Mouse (Mus musculus) mouse embryonic stem cell (cell line): ENCODE measurements around the gene Snph.

ENCODE experiments used
- in situ Hi-C, 2 experiments: fragments of 300-500 bp; cut with MboI; formaldehyde crosslinking; loops; 1 replicate in 1 of 2; 3 replicates in 1 of 2; pipeline ENCODE4 v1.14.3; 2019 to 2020; ENCODE audit warnings: low sequenced_read_pairs in 2 of 2, low pct_unique_long_range_greater_than_20kb in 1 of 2, mixed read lengths in 1 of 2; ENCODE audit not compliant: unreplicated experiment in 1 of 2

The Snph gene

DNA sequence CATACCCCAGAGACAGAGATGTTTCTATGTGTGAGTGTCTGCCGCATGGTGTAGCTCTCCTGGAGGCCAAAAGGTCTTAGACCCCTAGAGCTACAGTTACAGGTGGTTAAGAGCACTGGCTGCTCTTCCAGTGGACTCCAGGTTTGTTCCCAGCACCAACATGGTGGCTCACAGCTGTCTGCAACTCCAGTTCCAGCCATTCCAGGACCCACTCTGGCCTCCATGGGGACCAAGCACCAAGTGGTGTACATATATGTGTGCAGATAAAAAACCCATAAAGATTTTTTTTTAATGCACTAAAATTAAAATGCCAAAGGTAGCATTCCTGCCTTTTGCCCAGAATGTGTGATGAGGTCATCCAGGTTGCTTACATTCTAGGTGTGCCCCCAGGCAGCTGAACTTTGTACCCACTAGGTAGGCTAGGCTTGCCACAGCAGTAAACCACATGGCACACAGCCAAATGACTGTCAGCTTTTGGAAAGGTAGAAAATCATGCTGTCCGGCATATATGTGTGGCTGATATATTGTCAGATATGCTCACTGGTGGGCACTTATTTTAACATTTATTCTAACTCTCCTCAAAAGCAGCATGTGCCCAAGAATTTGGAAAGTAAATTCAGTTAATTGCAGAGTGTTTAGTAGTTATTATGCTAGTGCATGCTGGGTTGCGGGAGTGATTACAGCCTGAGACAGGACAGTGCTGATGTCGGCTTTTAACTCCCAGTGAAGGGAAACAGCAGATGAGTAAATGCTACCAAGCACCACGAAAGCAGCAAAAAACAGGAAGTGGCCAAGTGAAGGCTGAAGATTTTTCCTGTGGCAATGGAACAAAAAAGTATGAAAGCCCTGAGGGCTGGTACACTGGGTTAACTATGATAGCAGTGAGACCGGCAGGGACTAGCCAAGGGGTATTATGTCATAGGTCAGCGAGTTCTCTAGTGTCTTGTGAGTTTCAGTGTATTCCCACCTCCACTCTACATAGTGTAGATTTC lies 69.2 kb downstream of the Snph start:
- in situ Hi-C loops: no loop called here

DNA sequence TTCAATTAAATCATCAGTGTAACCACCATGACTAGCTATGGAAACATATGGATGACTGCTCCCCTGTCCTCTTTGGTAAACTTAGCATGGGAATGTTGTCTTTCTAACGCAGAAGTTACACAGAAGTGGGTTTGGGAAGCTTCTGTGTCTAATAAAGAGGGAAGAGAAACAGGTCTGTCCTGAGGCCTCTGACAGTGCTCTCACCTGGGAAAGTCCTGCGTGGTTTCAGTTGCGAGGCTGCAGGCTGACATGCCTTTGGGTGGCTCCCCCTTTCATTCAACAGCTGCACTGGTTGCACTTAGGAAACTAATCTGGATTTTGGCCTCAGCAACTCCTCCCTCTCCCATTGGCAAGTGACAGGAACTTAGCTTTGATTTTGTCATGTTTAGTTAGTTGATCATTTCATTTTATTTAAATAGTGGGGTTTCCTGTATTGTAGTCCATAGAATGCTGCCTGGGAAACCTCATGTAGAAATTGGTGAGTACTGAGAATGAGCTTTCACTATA lies 82.7 kb downstream of the Snph start:
- in situ Hi-C loops: no loop called here

DNA sequence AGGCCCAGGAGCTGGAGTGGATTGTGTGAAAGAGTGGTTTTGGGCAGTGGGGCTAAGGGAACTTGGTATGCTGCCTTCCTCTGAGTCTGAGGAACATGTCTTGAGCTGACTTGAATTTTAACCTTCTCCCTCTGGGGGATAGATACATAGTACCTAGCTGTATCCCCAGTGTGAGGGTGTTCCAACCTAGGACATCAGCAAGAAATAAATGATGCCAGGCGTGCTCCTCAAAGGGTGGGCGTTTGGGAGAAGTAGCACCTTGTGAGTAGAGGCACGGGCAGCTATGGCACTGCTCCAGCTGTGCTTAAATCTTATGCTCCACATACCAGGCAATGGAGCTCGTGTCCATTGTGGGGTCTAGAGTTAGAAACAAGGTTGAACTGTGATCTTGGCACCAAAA lies 85.8 kb downstream of the Snph start:
- in situ Hi-C loops: no loop called here

DNA sequence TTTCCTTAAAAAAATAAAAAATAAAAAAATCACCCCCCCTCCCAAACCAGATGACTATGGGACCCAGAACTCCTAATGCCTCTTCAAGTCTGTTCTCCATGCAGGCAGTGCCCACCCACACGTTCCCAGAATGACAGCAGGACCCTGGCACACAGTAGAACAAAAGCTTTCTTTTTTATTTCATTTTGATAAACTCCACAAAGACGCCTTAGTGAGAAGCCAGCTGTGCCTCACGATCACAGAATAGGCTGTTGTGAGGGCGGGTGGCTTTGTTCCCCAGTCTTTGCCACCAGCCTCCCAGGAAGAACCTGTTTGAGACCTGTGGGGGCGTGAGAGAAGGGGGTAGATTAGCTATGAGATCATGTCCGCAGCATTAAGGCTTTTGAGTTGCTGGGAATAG lies 87.7 kb downstream of the Snph start:
- in situ Hi-C loops: no loop called here

DNA sequence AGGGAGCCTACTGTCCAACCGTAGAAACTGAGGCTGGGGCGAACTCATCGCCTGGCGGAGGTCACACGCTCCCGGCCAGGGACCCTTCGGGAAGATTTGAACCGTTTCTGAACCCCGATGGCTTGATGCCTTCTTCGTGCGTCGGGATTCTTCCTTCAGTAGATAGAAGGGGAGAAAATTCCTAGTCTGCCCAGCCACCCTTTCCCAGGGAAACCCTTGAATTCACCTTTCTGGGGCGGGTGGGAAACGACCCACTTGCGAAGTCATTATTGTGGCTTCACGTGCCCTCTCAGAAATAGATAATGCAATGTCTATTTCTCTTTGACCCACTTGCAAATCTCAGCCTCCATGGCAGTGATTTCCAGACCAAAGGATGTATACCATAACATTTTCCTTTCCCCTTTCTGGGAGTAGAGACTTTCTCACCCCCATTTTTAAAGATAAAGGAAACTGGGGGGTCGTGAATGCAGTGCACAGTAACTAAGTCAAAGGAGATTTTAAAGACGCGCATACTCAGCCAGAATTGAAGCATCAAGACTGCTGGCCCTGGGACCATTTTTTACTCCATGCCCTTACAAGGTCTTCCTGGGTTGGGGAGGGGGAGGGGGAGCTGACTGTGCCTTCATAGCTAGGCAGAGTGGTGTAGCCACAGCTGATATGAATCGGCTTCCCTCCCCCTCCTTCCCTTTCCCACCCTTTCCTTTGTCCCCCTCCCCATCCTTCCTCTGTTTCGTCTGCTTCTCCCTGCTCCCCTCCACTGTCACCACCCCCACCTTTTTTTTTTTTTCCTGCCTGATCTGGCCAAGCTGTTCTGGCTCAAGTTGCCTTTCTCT lies 89.1 kb downstream of the Snph start:
- in situ Hi-C loops: no loop called here

DNA sequence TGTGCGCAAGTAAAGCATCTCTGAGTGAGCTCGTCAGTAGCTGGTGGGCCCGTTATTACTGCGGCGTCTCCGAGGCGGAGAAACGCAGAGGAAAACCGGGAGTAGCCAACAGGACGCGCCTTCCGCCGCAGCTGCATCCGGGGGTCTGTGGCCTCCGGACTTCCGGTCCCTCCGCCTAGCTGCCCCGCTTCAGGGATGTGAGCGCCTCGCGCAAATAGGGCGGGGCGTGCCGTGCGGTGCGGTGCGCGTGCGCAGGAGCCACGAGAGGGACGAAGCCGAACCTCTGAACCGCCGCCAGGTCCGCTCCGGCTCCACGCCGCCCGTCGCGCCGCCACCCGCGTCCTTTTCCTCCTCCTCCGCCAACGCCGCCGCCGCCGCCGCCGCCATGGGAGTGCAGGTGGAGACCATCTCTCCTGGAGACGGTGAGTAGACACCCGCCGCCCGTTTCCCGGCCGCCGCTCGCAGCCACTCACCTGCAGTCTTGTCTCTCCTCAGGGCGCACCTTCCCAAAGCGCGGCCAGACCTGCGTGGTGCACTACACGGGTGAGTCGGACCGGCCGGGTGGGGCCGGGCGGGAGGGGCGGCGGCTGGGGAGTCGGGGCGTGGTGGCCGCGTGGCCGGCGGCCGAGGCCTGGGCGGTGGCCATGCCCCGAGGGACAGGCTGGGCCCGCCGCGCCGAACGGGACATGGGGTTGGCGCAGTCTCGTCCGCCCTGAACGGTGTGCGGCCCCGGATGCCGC lies 89.9 kb downstream of the Snph start, which contains the start of gene Fkbp1a:
Gene Fkbp1a (plus strand): TSS at position 161 of the 740 bp plus-strand sequence.
- in situ Hi-C loops: no loop called here
